Mouse (Mus musculus) kidney, embryonic 16.5 days (tissue): ENCODE measurements around the gene Rbm43. TPM values are rescaled to one million over a fixed set of nuclear protein-coding genes. Genes with fewer than 3 reads are reported as not detected.

ENCODE experiments used
- ATAC-seq: fragments of 200-750 bp; cut with Nextera tagmentation; 2 replicates; pipeline ENCODE4 v1.8.0; 2017; ENCODE audit warnings: moderate TSS enrichment; ENCODE audit not compliant: low FRiP score, low TSS enrichment
- H3K27ac ChIP-seq: fragments of 300-500 bp; sonication (generic); 2 replicates; pipeline ENCODE4 v1.5.1; 2014; ENCODE audit warnings: low read length
- H3K27me3 ChIP-seq: fragments of 300-500 bp; sonication (generic); 2 replicates; pipeline ENCODE4 v1.6.1; 2014; ENCODE audit warnings: low read length, control low read depth, mixed read lengths; ENCODE audit not compliant: insufficient read depth
- H3K36me3 ChIP-seq: fragments of 300-500 bp; sonication (generic); 2 replicates; pipeline ENCODE4 v1.6.1; 2014; ENCODE audit warnings: low read length, control low read depth, mixed read lengths; ENCODE audit not compliant: insufficient read depth
- H3K4me1 ChIP-seq: fragments of 300-500 bp; sonication (generic); 2 replicates; pipeline ENCODE4 v1.6.1; 2014; ENCODE audit warnings: low read length, control low read depth, mixed read lengths; ENCODE audit not compliant: insufficient read depth
- H3K4me2 ChIP-seq: fragments of 300-500 bp; sonication (generic); replicated peaks from 2 replicates; pipeline ENCODE4 v1.6.1; 2014; ENCODE audit warnings: low read depth, low read length
- H3K4me3 ChIP-seq: fragments of 300-500 bp; sonication (generic); 2 replicates; pipeline ENCODE4 v1.5.1; 2014; ENCODE audit warnings: mild to moderate bottlenecking, low read length
- H3K9ac ChIP-seq: fragments of 300-500 bp; sonication (generic); replicated peaks from 2 replicates; pipeline ENCODE4 v1.6.1; 2014; ENCODE audit warnings: low read length
- H3K9me3 ChIP-seq: fragments of 300-500 bp; sonication (generic); 2 replicates; pipeline ENCODE4 v1.6.1; 2016; ENCODE audit warnings: low read length, control low read depth
- WGBS: fragments of 180-500 bp; shearing (Covaris S2); extraction: QIAGEN DNeasy Blood & Tissue Kit; methylation state at CpG from one replicate; pipeline ENCODE4 v1.1.7; 2014; 5-methylcytosine and 5-hydroxymethylcytosine counted together
- polyA plus RNA-seq: library from polyadenylated mRNA; unstranded; fragments of >200 nt; fragmentation: Nextera tagmentation; extraction: Ambion mirVana; gene quantifications from 2 replicates; pipeline ENCODE4 v1.2.1, GENCODE M21; 2015

The Rbm43 gene
- polyA plus RNA-seq, 1 experiment from 2014 or later = 14.9 TPM

GRCm38 (mm10) chr2:51950876-51951275, 15.9 kb upstream of the Rbm43 start:
- H3K9ac ChIP-seq = no peak overlapping the region
- no peak overlapping the region for H3K27ac ChIP-seq
- no peak overlapping the region for H3K4me3 ChIP-seq
- no peaks in the 10 kb centered on the region for H3K36me3 ChIP-seq
- no peaks in the 10 kb centered on the region for H3K9me3 ChIP-seq
- ATAC-seq = no peak
- no peak overlapping the region for H3K4me2 ChIP-seq
- no peaks in the 10 kb centered on the region for H3K4me1 ChIP-seq
- 32% methylated on average over 1 of the region's 1 CpGs for WGBS
- H3K27me3 ChIP-seq = no peaks in the 10 kb centered on the region

GRCm38 (mm10) chr2:51948105-51948830, 13.3 kb upstream of the Rbm43 start:
- H3K4me2 ChIP-seq = no peak overlapping the region
- no peak for ATAC-seq
- H3K27me3 ChIP-seq = no peaks in the 10 kb centered on the region
- no peak overlapping the region for H3K9ac ChIP-seq
- H3K9me3 ChIP-seq = no peaks in the 10 kb centered on the region
- no peaks in the 10 kb centered on the region for H3K4me1 ChIP-seq
- H3K36me3 ChIP-seq = no peaks in the 10 kb centered on the region
- no peak overlapping the region for H3K4me3 ChIP-seq
- 84% methylated on average over 6 of the region's 6 CpGs for WGBS
- no peak overlapping the region for H3K27ac ChIP-seq

GRCm38 (mm10) chr2:51945812-51946211, 10.8 kb upstream of the Rbm43 start:
- ATAC-seq = no peak
- no peak overlapping the region for H3K9ac ChIP-seq

GRCm38 (mm10) chr2:51941832-51942231, 6.9 kb upstream of the Rbm43 start:
- no peak overlapping the region for H3K9ac ChIP-seq
- H3K9me3 ChIP-seq = no peaks in the 10 kb centered on the region
- H3K4me1 ChIP-seq = no peaks in the 10 kb centered on the region
- no peak overlapping the region for H3K4me2 ChIP-seq
- H3K4me3 ChIP-seq = no peak overlapping the region
- no peaks in the 10 kb centered on the region for H3K36me3 ChIP-seq
- WGBS = 92% methylated on average over 7 of the region's 7 CpGs
- no peaks in the 10 kb centered on the region for H3K27me3 ChIP-seq
- no peak for ATAC-seq
- no peak overlapping the region for H3K27ac ChIP-seq

More at GRCm38 (mm10) chr2:51945812-51946211, 10.8 kb upstream of the Rbm43 start:
- no peak overlapping the region for H3K27ac ChIP-seq
- no peaks in the 10 kb centered on the region for H3K27me3 ChIP-seq
- no peak overlapping the region for H3K4me2 ChIP-seq
- H3K36me3 ChIP-seq = no peaks in the 10 kb centered on the region
- no peak overlapping the region for H3K4me3 ChIP-seq
- H3K4me1 ChIP-seq = no peaks in the 10 kb centered on the region
- no peaks in the 10 kb centered on the region for H3K9me3 ChIP-seq
- 62% methylated on average over 2 of the region's 2 CpGs for WGBS

- H3K27me3 ChIP-seq = no peaks in the 10 kb centered on the region
- H3K9ac ChIP-seq = no peak overlapping the region
- H3K4me2 ChIP-seq = no peak overlapping the region
- H3K4me3 ChIP-seq = no peak overlapping the region
- 0 out of 2 replicates have a peak, but pooled peaks cover 1% of the 10 kb centered on the region for H3K4me1 ChIP-seq
- no peaks in the 10 kb centered on the region for H3K36me3 ChIP-seq
- no peak for ATAC-seq
- no peaks in the 10 kb centered on the region for H3K9me3 ChIP-seq
- 68% methylated on average over 3 of the region's 3 CpGs for WGBS
- no peak overlapping the region for H3K27ac ChIP-seq
Observed at GRCm38 (mm10) chr2:51938750-51939149, 3.8 kb upstream of the Rbm43 start.

- 0 out of 2 replicates have a peak, but pooled peaks cover 3% of the 10 kb centered on the region for H3K4me1 ChIP-seq
Observed at GRCm38 (mm10) chr2:51937004-51937403, 2.0 kb upstream of the Rbm43 start.

GRCm38 (mm10) chr2:51936585-51936984, 1.6 kb upstream of the Rbm43 start:
- no peak overlapping the region for H3K4me2 ChIP-seq
- H3K4me1 ChIP-seq = 0 out of 2 replicates have a peak, but pooled peaks cover 3% of the 10 kb centered on the region
- H3K36me3 ChIP-seq = no peaks in the 10 kb centered on the region
- ATAC-seq = no peak
- H3K9me3 ChIP-seq = no peaks in the 10 kb centered on the region
- no peaks in the 10 kb centered on the region for H3K27me3 ChIP-seq
- 74% methylated on average over 3 of the region's 3 CpGs for WGBS
- no peak overlapping the region for H3K4me3 ChIP-seq
- H3K9ac ChIP-seq = no peak overlapping the region
- H3K27ac ChIP-seq = no peak overlapping the region

More at GRCm38 (mm10) chr2:51937004-51937403, 2.0 kb upstream of the Rbm43 start:
- WGBS = 68% methylated on average over 6 of the region's 6 CpGs
- no peak overlapping the region for H3K4me3 ChIP-seq
- no peaks in the 10 kb centered on the region for H3K9me3 ChIP-seq
- H3K27me3 ChIP-seq = no peaks in the 10 kb centered on the region
- no peak overlapping the region for H3K4me2 ChIP-seq
- no peak overlapping the region for H3K27ac ChIP-seq
- no peak for ATAC-seq
- no peaks in the 10 kb centered on the region for H3K36me3 ChIP-seq
- no peak overlapping the region for H3K9ac ChIP-seq

GRCm38 (mm10) chr2:51935921-51936320, 958 bp upstream of the Rbm43 start:
- Histone ChIP-seq H3K4me1 (0 out of 2 replicates have a peak, but pooled peaks cover 3% of the 10 kb centered on the region), H3K4me2 (no peak overlapping the region), H3K4me3 (no peak overlapping the region), H3K9ac (no peak overlapping the region), H3K9me3 (no peaks in the 10 kb centered on the region), H3K27me3 (no peaks in the 10 kb centered on the region), H3K36me3 (no peaks in the 10 kb centered on the region), H3K27ac (no peak overlapping the region)
- WGBS = 92% methylated on average over 7 of the region's 7 CpGs
- no peak for ATAC-seq

GRCm38 (mm10) chr2:51933341-51934134, 1.4 kb downstream of the Rbm43 start:
- Histone ChIP-seq H3K27ac (no peak overlapping the region), H3K4me3 (peak overlapping the region; percentile 70), H3K9me3 (no peaks in the 10 kb centered on the region), H3K9ac (no peak overlapping the region), H3K4me1 (0 out of 2 replicates have a peak, but pooled peaks cover 3% of the 10 kb centered on the region), H3K27me3 (no peaks in the 10 kb centered on the region), H3K36me3 (no peaks in the 10 kb centered on the region), H3K4me2 (peak overlapping the region; percentile 69)
- no peak for ATAC-seq
- WGBS = 34% methylated on average over 11 of the region's 12 CpGs

GRCm38 (mm10) chr2:51931241-51931640, 3.7 kb downstream of the Rbm43 start:
- H3K9me3 ChIP-seq = no peaks in the 10 kb centered on the region
- H3K36me3 ChIP-seq = no peaks in the 10 kb centered on the region
- H3K4me1 ChIP-seq = 0 out of 2 replicates have a peak, but pooled peaks cover 3% of the 10 kb centered on the region
- no peak for ATAC-seq
- no peak overlapping the region for H3K27ac ChIP-seq
- no peak overlapping the region for H3K4me3 ChIP-seq
- H3K27me3 ChIP-seq = no peaks in the 10 kb centered on the region
- no peak overlapping the region for H3K4me2 ChIP-seq
- WGBS = 64% methylated on average over 7 of the region's 7 CpGs
- no peak overlapping the region for H3K9ac ChIP-seq
